Mouse (Mus musculus) small intestine, adult 2 months (tissue): ENCODE measurements around the gene Dhx40.

ENCODE experiments used
- CTCF ChIP-seq: fragments of 200-500 bp; IDR thresholded peaks from 2 replicates; pipeline ENCODE4 v1.5.1; 2012; ENCODE audit warnings: low read depth, mild to moderate bottlenecking, control low read depth, inconsistent platforms, low read length, moderate library complexity, mixed read lengths; ENCODE audit not compliant: insufficient replicate concordance, insufficient read length; ENCODE audit errors: extremely low read depth
- POLR2A ChIP-seq: fragments of 200-500 bp; IDR thresholded peaks from 2 replicates; pipeline ENCODE4 v1.6.1; 2012; ENCODE audit warnings: low read depth, mild to moderate bottlenecking, control low read depth, inconsistent platforms, low read length, moderate library complexity

GRCm38 (mm10) chr11:86827476-86828245 lies 20.1 kb upstream of the Dhx40 start:
- TF ChIP-seq CTCF (no peak), POLR2A (no peak)
